Mouse (Mus musculus) liver, adult 2 months (tissue): ENCODE measurements around the gene Aurkb. TPM values are rescaled to one million over a fixed set of nuclear protein-coding genes. Genes with fewer than 3 reads are reported as not detected.

Experiments used
- DNase-seq: peaks from one replicate; pipeline ENCODE4 v3.0.0-alpha.2; 2011; ENCODE audit warnings: low read depth, low spot score; ENCODE audit errors: extremely low read depth
- H3K27ac ChIP-seq: fragments of 200-500 bp; replicated peaks from 2 replicates; pipeline ENCODE4 v1.5.1; 2012; ENCODE audit warnings: low read depth, mild to moderate bottlenecking, control low read depth, inconsistent platforms, low read length; ENCODE audit not compliant: insufficient read depth
- H3K27me3 ChIP-seq: fragments of 200-500 bp; 2 replicates; pipeline ENCODE4 v1.6.1; 2012; ENCODE audit warnings: mild to moderate bottlenecking, moderate library complexity, low read length, inconsistent platforms; ENCODE audit not compliant: control insufficient read depth, insufficient read depth
- H3K36me3 ChIP-seq: fragments of 200-500 bp; 2 replicates; pipeline ENCODE4 v1.6.1; 2012; ENCODE audit warnings: low read length, inconsistent platforms; ENCODE audit not compliant: control insufficient read depth, insufficient read depth
- H3K4me1 ChIP-seq: fragments of 200-500 bp; 2 replicates; pipeline ENCODE4 v1.6.1; 2011; ENCODE audit warnings: low read length; ENCODE audit not compliant: control insufficient read depth, insufficient read depth
- H3K4me3 ChIP-seq: fragments of 200-500 bp; 2 replicates; pipeline ENCODE4 v1.5.1; 2011; ENCODE audit warnings: low read depth, mild to moderate bottlenecking, control low read depth, low read length, moderate library complexity; ENCODE audit not compliant: insufficient read depth
- H3K79me2 ChIP-seq: fragments of 200-500 bp; 2 replicates; pipeline ENCODE4 v1.6.1; 2012; ENCODE audit warnings: inconsistent platforms, mild to moderate bottlenecking, low read length, moderate library complexity; ENCODE audit not compliant: control insufficient read depth, insufficient read depth
- H3K9ac ChIP-seq: fragments of 200-500 bp; 2 replicates; pipeline ENCODE4 v1.6.1; 2012; ENCODE audit warnings: low read depth, mild to moderate bottlenecking, control low read depth, inconsistent platforms, low read length
- CTCF ChIP-seq: fragments of 200-500 bp; IDR thresholded peaks from 2 replicates; pipeline ENCODE4 v1.5.1; 2011; ENCODE audit warnings: low read depth, low read length, control low read depth
- POLR2A ChIP-seq: fragments of 200-500 bp; IDR thresholded peaks from 2 replicates; pipeline ENCODE4 v1.6.1; 2011; ENCODE audit warnings: low read length, control low read depth; ENCODE audit not compliant: insufficient read depth; ENCODE audit errors: extremely low read depth
- WGBS: fragments of 180-500 bp; shearing (Covaris S2); methylation state at CpG from one replicate; pipeline ENCODE4 v1.1.7; 2018; 5-methylcytosine and 5-hydroxymethylcytosine counted together
- polyA plus RNA-seq: library from polyadenylated mRNA; depleted of rRNA; stranded (reverse); fragments of >200 nt; gene quantifications from 2 replicates; pipeline ENCODE4 v1.2.3, GENCODE M21; 2012; rRNA removed
- total RNA-seq: library from RNA; depleted of rRNA; stranded (reverse); fragments of >200 nt; gene quantifications from 2 replicates; pipeline ENCODE4 v1.2.3, GENCODE M21; 2014; rRNA removed

Gene Aurkb
- total and polyA plus RNA-seq, 2 experiments: 0.37 to 0.66 TPM

DNA sequence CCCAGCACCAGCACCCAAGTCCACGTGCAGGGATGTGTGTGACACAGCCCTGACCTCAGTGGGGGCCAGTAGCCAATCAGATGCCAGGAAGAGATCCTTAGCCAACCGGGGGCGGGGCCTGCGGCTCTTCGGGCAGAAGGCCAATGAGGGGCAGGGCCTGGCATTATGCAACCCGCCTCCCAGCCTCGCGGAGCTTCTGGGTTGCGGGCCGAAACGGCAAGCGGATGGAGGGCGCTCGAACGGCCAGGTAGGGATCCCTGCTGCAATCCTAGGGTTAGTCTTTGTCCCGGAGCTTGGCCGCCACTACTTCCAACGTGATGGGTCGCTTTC is 53.3 kb downstream of the Aurkb start:
- peaks cover 12% of the 10 kb centered on the region for H3K4me1 ChIP-seq
- H3K9ac ChIP-seq: peak overlapping the region; percentile 72
- peak; percentile 57 for TF ChIP-seq POLR2A
- no peak for TF ChIP-seq CTCF
- H3K27ac ChIP-seq: peak overlapping the region; percentile 92
- H3K79me2 ChIP-seq: peaks cover 13% of the 10 kb centered on the region; the same call in 1 of the 2 replicates
- H3K27me3 ChIP-seq: no peaks in the 10 kb centered on the region
- peak overlapping the region; percentile 62 for H3K4me3 ChIP-seq
- peak; percentile 92 for DNase-seq
- WGBS: 0% methylated on average over 19 of the region's 19 CpGs
- peaks cover 32% of the 10 kb centered on the region for H3K36me3 ChIP-seq

DNA sequence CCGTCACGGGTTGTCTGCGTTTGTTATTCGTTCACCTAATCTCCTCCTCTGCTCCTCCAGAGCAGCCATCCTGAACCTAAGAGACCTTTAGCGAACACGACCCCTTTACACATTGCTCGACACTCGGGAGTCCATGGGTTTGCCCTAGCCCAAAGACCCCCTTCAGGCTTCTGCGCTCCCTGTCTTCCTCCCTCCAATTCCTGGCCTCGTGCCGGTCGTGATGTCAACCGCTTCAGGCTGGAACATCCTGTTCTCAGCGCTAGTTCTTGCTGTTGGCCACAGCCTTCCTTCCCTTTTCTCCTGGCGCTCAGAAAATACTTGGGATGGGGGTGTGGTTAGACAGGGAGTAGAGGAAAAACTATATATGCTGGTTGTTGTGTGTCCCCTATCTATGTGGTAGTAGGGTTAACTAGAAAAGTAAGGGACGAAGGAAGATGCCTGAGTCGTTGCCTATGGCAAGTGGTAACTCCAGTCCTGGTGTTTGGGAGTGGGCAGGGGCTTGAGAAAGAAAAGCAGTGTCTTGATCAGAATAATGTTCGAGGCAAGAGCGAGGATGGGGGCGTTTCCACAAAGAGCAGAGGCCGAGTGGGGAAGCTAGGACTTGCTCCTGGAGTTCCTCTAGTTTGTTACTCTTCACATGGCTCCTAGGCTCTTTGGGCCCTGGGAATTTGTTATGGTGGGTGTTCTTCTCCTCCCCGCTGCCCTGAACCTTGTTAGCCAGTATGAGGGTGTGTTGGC is 53.9 kb downstream of the Aurkb start:
- TF ChIP-seq POLR2A: no peak
- TF ChIP-seq CTCF: no peak

GRCm38 (mm10) chr11:69099915-69100345 is 54.5 kb downstream of the Aurkb start:
- H3K9ac ChIP-seq: peak overlapping the region; percentile 72
- H3K36me3 ChIP-seq: peaks cover 44% of the 10 kb centered on the region
- peak; percentile 55 for DNase-seq
- H3K4me1 ChIP-seq: peaks cover 12% of the 10 kb centered on the region
- peak overlapping the region; percentile 90 for H3K27ac ChIP-seq
- H3K79me2 ChIP-seq: peaks cover 13% of the 10 kb centered on the region; the same call in 1 of the 2 replicates
- H3K27me3 ChIP-seq: no peaks in the 10 kb centered on the region
- WGBS: 7% methylated on average over 23 of the region's 23 CpGs
- no peak for TF ChIP-seq POLR2A
- TF ChIP-seq CTCF: peak; percentile 25; the same call in 1 of the 2 replicates
- peak overlapping the region; percentile 62 for H3K4me3 ChIP-seq

More for the DNA sequence above, 53.9 kb downstream of the Aurkb start:
- Histone ChIP-seq H3K27me3 (no peaks in the 10 kb centered on the region), H3K4me1 (peaks cover 12% of the 10 kb centered on the region), H3K27ac (peak overlapping the region; percentile 90), H3K79me2 (peaks cover 13% of the 10 kb centered on the region; the same call in 1 of the 2 replicates), H3K4me3 (peak overlapping the region; percentile 62), H3K9ac (peak overlapping the region; percentile 72), H3K36me3 (peaks cover 38% of the 10 kb centered on the region)
- WGBS: 5% methylated on average over 22 of the region's 22 CpGs
- peak; percentile 60 for DNase-seq

- no peak overlapping the region for H3K4me3 ChIP-seq
- no peak overlapping the region for H3K27ac ChIP-seq
- H3K9ac ChIP-seq: no peak overlapping the region
- peaks cover 50% of the 10 kb centered on the region for H3K36me3 ChIP-seq
- H3K4me1 ChIP-seq: peaks cover 12% of the 10 kb centered on the region
- TF ChIP-seq CTCF: no peak
- no peak for TF ChIP-seq POLR2A
- H3K27me3 ChIP-seq: no peaks in the 10 kb centered on the region
- WGBS: 87% methylated on average over 20 of the region's 20 CpGs
- no peak for DNase-seq
- peaks cover 13% of the 10 kb centered on the region; the same call in 1 of the 2 replicates for H3K79me2 ChIP-seq
Measured at GRCm38 (mm10) chr11:69100639-69101360, 55.4 kb downstream of the Aurkb start.

Other genes with a start within 250 kb of the Aurkb start
- gene Ndel1, start 173.8 kb upstream of the Aurkb start, total RNA-seq: 41.3 and 45.8 TPM in 2 replicates
- 27.5 and 33.8 TPM in 2 replicates for gene Ndel1, start 173.8 kb upstream of the Aurkb start, polyA plus RNA-seq
- under 0.01 and 0.07 TPM in 2 replicates for gene Rnf222, start 157.1 kb upstream of the Aurkb start, total RNA-seq
- gene Rnf222, start 157.1 kb upstream of the Aurkb start, polyA plus RNA-seq: 0.11 TPM in 1 of 2 replicates, not detected in the other
- gene Rpl26, start 144.1 kb upstream of the Aurkb start, total RNA-seq: 1,005 and 1,133 TPM in 2 replicates
- 292 and 293 TPM in 2 replicates for gene Rpl26, start 144.1 kb upstream of the Aurkb start, polyA plus RNA-seq
- not detected in 2 replicates for gene Odf4, start 118.6 kb upstream of the Aurkb start, total RNA-seq
- not detected in 2 replicates for gene Odf4, start 118.6 kb upstream of the Aurkb start, polyA plus RNA-seq
- gene Arhgef15, start 88.2 kb upstream of the Aurkb start, total RNA-seq: 2.4 and 3.2 TPM in 2 replicates
- 11.7 and 14.8 TPM in 2 replicates for gene Arhgef15, start 88.2 kb upstream of the Aurkb start, polyA plus RNA-seq
- 0.28 and 0.81 TPM in 2 replicates for gene Slc25a35, start 77.5 kb upstream of the Aurkb start, total RNA-seq
- 2.4 and 2.5 TPM in 2 replicates for gene Slc25a35, start 77.5 kb upstream of the Aurkb start, polyA plus RNA-seq
- 3.1 and 6.8 TPM in 2 replicates for gene Rangrf, start 70.5 kb upstream of the Aurkb start, total RNA-seq
- 5.5 and 6.1 TPM in 2 replicates for gene Rangrf, start 70.5 kb upstream of the Aurkb start, polyA plus RNA-seq
- 7.0 and 9.4 TPM in 2 replicates for gene Pfas, start 37.2 kb upstream of the Aurkb start, total RNA-seq
- 4.9 and 5.0 TPM in 2 replicates for gene Pfas, start 37.2 kb upstream of the Aurkb start, polyA plus RNA-seq
- gene Ctc1, start 29.7 kb upstream of the Aurkb start, total RNA-seq: 2.6 and 5.0 TPM in 2 replicates
- 8.1 and 12.5 TPM in 2 replicates for gene Ctc1, start 29.7 kb upstream of the Aurkb start, polyA plus RNA-seq
- gene Borcs6, start 14.1 kb downstream of the Aurkb start, total RNA-seq: 6.1 and 6.5 TPM in 2 replicates
- gene Borcs6, start 14.1 kb downstream of the Aurkb start, polyA plus RNA-seq: 10.5 and 11.2 TPM in 2 replicates
- gene Tmem107, start 25.2 kb downstream of the Aurkb start, total RNA-seq: 1.8 and 2.2 TPM in 2 replicates
- gene Tmem107, start 25.2 kb downstream of the Aurkb start, polyA plus RNA-seq: 3.3 and 4.7 TPM in 2 replicates
- 5.2 and 6.4 TPM in 2 replicates for gene Vamp2, start 42.8 kb downstream of the Aurkb start, total RNA-seq
- 21.7 and 36.9 TPM in 2 replicates for gene Vamp2, start 42.8 kb downstream of the Aurkb start, polyA plus RNA-seq
- gene Per1, start 49.6 kb downstream of the Aurkb start, total RNA-seq: 8.0 and 9.0 TPM in 2 replicates
- 4.6 and 6.9 TPM in 2 replicates for gene Per1, start 49.6 kb downstream of the Aurkb start, polyA plus RNA-seq
- not detected in 2 replicates for gene Hes7, start 74.8 kb downstream of the Aurkb start, total RNA-seq
- 0.05 TPM in 1 of 2 replicates, not detected in the other for gene Hes7, start 74.8 kb downstream of the Aurkb start, polyA plus RNA-seq
- gene 9130213A22Rik, start 76.9 kb downstream of the Aurkb start, total RNA-seq: 0.13 TPM in 1 of 2 replicates, not detected in the other
- gene 9130213A22Rik, start 76.9 kb downstream of the Aurkb start, polyA plus RNA-seq: 0.05 and 0.10 TPM in 2 replicates
- gene Aloxe3, start 80.2 kb downstream of the Aurkb start, total RNA-seq: not detected in 2 replicates
- gene Aloxe3, start 80.2 kb downstream of the Aurkb start, polyA plus RNA-seq: 0.09 TPM in 1 of 2 replicates, not detected in the other
- not detected in 2 replicates for gene Alox12b, start 111.3 kb downstream of the Aurkb start, total RNA-seq
- not detected in 2 replicates for gene Alox12b, start 111.3 kb downstream of the Aurkb start, polyA plus RNA-seq
- not detected in 2 replicates for gene Alox8, start 152.2 kb downstream of the Aurkb start, total RNA-seq
- not detected in 2 replicates for gene Alox8, start 152.2 kb downstream of the Aurkb start, polyA plus RNA-seq
- not detected in 2 replicates for gene Gucy2e, start 191.4 kb downstream of the Aurkb start, total RNA-seq
- not detected in 2 replicates for gene Gucy2e, start 191.4 kb downstream of the Aurkb start, polyA plus RNA-seq